Mouse (Mus musculus) cerebellum, postnatal 4 days (tissue): Measurements from ENCODE around the gene Adamts7.

Experiments
- DNase-seq, 2 experiments: peaks; one replicate each; pipeline ENCODE4 v3.0.0; 2022; ENCODE audit warnings: low spot score in 2 of 2, mixed read lengths in 1 of 2

The Adamts7 gene

DNA sequence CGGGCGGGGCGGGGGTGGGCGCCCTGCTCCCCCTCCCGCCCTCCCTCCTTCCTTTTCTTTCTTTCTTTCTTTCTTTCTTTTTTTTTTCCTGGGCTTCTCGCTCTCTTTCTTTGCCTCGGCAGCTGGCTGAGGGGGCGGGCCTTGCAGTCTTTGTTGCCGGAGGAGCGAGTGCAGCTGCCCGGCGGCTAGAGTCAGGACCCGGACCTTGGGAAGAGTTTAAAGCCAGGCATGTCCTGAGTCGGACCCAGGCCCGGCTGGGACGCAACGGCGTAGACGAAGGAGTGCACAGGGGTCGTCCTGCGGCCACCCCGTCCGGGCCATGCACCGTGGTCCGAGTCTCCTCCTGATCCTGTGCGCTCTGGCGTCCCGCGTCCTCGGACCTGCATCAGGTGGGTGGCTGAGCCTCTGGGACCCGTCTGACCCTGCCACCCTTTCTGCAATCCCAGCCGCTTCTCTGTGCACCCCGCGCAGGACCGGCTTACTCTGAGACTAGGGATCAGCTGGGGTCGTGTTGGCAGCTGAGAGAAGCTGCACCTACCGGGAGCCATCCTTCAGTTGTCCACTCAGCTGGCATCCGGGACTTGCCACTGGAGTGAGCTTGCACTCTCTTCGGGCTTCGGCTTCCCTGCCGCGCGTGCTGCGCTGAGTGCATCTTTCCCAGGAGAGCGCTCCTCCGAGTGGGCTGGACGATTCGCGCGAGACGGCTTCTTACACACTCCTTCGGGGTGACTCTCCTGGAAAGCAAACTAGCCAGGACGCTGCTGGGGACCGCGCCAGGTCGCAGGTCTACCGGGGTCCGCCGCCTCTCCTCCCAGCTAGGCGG, at the start of gene Adamts7:
Gene Adamts7 (plus strand): TSS at position 144 of the 823 bp plus-strand sequence.
- peak in 1 of 2 experiments; percentile 33 for DNase-seq

DNA sequence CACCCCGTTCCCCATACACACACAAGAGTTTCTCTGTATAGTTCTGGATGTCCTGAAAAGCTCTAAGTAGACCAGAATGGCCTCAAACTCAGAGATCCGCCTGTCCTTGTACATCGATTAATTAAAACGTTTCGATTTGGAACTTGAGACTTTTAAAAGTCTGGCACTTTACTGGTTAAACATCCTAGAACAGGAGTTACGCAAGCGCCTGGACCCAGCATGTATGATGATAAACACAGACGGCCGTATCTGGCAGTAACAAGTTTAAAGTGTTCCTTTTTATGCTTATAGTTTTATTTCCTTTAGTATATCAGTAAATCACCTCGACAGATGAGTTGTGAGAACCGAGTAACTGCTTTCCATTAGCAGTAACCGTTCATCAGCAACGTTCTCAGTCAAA, 49.7 kb upstream of the Adamts7 start:
- no peak for DNase-seq

DNA sequence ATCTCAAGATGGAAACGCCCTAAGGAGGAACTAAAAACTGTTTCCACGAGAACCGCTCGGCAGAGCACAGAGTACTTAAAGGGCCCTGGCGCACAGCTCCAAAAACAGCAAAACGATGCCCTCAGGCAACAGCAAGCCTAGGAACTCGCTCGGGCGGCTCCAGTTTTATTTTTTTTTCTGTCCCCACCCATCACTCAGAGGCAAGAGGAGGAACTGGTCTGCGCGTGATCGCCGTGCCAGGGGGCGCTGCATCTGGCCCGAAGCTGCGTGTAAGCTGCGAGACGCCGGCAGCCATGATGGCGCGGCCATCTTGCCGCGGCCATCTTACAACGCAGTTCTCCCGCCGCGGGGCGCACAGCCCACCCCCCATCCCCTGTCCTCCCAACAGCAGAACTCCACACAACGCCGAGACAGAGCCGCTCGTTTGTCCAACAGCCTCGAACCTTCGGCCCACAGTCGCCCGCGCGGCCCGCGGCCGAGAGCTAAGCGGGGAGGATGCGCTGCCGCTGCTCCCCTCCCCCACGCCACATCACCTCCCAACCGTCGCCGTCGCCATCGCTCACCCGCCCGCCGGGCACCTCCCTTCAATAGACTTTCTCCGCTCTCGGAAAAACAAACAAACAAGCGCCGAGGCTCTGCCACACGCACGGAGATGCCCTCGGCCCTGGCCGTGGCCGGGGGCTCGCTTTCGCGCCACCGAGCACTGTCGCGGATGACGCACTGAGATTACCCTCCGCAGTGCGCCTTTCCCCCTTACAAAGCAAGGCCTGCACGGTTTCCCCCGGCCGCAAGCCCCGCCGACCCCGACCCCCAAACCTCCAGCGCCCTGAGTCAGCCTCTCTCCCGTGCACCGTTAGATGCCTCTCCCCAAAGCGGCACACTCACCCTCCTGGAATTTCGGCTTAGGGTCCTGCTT, 49.0 kb upstream of the Adamts7 start:
- peak; percentile 66 to 86 for DNase-seq

DNA sequence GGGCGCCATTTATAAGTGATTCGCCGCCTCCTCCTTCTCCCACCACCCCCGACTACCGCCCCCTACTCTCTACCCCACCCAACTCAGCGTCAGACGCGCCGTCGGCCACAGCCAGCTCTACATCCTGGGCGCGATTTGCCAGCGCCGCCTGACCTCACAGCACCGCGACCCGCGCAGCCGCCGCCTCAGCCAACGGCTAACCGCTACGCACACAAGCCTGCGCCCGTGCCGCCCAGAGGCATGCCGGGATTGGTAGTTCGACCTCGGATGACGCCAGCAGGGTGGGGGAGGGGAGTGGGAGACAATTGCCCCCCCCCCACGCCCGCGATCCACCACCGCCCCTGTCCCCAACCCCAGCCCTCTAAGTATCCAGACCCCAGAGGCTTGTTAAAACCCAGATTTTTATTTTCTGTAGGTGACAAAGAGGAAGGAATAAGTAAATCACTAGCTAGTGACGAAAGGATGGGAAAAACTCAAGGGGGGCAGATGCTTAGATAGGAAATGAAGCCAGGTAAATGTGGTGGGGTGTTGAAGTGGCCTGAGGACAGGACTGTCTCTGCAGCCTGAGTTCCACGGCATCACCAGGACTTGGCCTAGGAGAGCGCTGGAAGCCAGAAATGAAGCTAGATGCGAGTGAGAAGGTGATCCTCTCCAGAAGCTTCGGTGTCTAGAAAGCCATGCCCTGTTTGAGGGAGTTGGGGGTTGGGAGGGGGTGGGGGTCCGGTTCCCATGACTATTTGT, 48.1 kb upstream of the Adamts7 start, which contains the start of gene Morf4l1:
Gene Morf4l1 (minus strand): TSS at position 208 of the 741 bp plus-strand sequence.
- DNase-seq: peak; percentile 98

DNA sequence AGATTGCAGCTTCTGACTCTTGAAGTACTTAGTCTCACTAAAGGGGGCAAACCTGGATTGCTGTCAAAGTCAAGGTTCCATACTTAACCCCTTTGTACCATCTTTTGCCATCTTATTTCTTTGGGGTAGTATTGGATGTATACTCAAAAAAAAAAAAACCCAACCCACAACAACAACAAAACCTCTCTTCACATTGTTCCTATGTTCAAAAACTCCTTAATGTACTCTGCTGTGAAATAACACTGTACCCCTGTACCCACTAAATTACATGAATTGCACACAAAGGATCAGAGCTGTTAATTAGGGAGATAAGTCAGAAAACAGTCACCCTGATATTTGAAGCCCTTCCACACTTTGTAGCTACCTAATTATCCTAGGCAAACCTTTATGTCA, 47.6 kb upstream of the Adamts7 start:
- DNase-seq: no peak

DNA sequence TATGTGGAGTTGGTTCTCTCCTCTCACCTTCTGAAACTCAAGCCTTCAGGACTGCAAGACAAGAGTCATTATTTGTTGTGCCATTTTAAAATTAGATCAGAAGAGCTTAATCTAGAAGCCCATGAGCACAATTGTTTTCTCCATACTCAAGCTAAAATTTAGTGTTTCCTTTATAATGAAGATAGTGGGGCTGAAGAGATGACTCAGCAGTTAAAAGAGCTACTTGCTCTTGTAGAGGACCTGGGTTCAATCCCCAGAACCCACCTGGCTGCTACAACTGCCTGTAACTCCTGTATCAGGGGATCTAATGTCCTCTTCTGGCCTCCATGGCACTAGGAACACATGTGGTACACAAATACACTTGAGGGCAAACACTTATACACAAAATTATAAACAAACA, 45.6 kb upstream of the Adamts7 start:
- no peak for DNase-seq

DNA sequence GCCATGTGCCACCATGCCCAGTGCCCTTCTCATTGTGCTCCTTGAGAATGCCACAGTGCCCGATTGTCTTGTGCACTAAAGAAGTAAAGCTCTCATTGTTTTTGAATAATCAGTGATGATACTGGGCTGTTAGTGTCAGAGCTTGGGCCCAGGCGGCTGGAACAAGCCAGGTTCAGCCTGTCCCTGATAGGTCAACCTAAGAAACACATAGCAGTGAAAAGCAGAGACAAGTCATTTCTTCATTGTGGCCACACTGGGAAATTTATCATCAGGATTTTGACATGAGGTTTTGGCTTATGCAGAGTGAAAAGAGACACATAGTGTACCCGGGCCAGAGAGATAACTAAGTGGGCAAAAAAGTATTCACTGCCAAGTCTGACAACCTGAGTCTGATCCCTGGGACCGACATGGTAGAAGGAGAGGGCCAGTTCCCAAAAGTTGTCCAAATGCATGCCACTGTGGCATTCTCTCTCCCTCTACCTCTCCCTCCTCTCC, 40.6 kb upstream of the Adamts7 start:
- no peak for DNase-seq

DNA sequence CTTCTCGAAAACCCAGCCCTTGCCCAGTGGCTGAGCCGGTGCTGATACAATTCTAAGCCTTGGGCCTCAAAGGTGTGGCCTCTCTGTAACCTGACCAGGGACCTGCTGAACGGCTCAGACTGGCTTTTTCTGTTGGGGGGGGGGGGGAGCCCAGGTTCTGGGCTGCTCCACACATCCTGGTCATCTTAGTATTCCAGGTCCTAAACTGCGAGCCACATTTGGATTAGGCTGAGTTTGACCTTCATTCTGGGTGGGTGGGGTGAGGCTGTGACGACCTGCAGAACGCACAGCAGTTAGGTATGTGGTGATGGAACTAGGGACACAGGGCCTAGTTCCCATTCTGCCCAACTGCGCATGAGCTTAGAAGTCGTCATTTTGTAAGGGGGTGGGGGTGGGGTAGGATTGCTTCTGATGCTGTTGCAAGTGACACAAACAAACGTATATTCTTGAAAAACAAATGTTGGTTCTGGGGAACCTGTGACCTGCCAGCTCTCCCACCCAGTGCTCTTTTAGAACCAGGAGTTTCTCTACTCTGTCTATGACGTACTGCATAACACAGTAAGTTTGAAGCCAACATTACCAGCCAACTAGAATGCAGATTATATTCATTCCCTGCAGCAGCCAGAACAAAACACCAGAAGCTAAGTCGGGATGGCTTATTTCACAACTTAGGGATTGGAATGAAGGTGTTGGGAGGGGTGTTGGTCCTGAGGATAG, 38.6 kb upstream of the Adamts7 start:
- no peak for DNase-seq

DNA sequence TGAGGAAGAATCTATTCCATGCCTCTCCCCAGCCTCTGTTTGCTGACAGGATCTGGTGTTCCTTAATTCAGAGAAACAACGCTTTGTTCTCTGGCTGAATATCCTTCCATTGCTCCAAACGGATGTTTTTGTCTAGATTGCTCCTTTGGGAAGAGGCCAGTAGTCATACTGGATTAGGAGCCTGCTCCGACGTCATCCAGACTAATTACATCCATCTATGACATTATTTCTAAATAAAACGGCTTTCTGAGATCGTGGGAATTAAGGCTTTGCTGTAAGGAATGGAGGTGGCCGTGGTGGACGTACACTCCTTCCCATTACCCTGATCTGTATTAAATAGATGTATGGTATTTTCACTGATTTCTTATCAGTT, 38.0 kb upstream of the Adamts7 start:
- no peak for DNase-seq

DNA sequence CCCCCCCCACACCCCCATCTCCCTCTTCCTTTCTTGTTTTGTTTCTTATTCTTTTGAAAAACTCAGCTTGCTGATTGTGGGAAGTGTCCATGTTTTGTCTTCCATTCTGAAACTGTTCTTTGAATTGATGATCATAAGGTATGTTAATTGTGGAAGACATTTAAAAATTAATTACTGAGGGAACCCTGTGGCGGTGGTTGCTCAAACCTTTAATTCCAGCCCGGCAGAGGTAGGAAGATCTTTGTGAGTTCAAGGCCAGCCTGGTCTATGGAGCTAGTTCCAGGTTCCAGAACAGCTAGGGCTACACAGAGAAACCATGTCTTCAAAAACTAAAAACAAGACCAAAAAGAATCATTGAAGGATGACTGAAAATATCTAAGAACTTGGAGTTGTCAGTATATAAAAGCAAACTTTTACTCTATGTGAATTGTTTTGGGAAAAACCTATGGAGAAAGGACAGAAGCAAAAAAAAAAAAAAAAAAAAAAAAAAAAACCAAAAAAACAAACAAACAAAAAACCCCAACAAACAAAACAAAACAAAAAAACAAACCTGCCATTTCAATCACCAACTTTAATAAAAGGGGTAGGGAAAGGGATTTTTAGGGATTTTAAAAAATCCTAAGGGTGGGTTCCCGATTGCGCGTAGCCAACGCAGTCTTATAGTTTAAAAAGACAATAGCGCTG, 37.3 kb upstream of the Adamts7 start:
- no peak for DNase-seq

DNA sequence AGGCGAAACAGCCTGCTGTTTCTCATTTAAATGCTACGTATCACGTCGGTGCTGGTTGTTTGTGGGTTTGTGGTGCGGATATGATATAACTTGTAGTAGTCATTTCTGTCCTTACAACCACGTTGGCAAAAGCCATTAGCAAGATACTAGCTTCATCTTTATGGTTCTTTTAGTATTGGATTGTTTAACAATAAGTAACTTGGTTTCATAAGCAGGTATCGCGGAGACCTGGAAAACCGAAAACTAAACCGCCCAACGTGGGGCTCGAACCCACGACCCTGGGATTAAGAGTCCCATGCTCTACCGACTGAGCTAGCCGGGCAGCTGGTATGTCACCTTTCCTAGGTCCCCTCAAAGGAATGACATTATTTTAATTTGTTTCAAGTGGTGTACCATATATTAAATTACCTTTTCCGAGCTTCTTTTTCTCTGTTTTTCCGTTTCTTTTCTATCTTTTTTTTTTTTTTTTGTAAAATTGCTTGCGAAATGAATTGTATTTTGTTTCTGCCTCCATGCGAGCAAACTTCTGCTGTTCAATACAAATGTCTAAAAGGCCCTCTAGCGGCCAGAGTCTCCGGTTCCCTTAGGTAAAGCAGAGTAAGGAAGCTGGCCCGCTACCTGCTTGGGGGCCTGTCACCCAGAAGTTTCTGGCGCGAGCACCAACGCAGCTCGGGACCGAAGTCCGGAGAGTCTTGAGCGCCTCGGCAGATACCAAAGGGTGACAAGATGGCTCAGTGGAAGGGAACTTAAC, 36.4 kb upstream of the Adamts7 start:
- DNase-seq: peak in 1 of 2 experiments; percentile 59

DNA sequence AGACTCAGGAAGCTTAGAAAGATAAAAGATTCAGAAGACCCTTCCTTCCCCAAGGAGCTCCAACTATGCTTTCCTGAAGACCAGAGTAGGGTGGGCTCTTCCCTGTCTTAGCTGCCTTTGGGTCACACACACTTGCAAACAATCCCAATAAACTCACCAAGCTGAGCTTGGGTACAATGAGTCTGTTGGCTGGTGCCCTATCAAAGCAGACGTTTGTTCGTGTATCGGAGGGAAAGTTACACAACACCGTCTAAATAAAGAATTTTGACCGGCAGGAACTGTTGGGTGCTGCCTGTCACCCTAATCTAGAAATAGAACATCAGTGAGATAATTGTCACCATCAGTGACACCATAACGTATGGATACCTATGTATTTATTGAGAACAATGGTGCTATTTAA, 35.7 kb upstream of the Adamts7 start:
- no peak for DNase-seq

DNA sequence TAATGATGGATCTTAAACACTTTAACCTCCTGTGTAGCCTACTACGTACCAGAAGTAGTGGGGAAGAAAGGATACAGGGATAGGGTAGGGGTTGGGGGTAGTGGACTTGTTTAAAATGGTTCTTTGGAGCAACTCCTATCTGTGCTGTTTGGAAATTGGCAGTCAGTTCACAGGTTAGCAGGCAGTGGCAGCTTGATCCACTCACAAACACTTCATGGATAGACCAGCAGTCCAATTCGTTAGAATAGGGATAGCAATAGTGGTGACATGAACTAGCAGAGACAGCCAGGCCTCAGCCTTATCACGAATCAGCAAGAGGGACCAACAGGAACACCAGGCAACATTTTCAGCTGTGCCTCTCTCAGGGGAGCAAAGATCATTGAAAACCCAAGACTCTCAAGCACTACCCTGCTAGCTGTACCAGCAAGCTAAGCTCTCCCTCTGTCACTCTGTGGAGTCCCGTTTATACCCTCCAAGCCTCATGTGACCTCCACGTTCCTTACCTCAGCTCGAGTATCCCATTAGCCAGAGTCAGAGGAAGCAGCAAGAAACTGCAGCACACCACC, 34.1 kb upstream of the Adamts7 start:
- no peak for DNase-seq

DNA sequence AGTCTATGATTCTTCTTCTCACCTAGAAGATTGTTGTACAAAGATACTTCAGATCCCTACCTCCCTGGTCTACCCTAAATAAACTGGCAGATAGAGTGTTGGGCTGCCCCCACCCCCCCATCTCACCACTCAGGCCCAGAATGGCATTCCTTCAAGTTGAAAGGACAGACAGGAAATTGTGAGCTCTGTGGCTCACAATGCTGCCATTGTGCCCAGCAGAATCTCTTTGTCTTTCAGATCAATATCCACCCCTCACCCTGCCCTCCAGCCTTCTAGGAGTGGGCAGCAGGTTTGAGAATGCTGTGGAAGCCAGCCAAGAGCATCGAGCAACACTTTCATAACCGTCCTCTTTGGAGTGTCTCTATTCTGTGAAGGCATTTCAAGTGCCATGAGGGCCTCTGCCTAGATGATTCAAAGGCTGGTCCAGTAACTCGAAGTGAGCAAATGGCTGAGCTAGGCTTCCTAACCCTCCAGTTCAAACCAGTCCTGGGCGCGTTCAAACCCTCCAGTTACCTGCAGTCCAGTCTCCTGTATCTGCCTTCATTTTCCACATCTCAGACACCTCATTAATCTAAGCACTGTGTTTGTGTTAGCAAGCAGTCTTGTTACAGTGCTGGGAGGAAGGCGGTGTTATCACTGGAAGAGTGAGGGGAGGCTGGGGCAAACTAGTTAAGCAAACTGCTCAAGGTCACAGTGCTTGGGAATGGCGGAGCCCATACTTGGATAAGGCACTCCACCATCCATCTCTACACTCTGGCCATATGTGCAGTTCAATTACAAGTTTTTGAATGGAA, 29.1 kb upstream of the Adamts7 start:
- no peak for DNase-seq

DNA sequence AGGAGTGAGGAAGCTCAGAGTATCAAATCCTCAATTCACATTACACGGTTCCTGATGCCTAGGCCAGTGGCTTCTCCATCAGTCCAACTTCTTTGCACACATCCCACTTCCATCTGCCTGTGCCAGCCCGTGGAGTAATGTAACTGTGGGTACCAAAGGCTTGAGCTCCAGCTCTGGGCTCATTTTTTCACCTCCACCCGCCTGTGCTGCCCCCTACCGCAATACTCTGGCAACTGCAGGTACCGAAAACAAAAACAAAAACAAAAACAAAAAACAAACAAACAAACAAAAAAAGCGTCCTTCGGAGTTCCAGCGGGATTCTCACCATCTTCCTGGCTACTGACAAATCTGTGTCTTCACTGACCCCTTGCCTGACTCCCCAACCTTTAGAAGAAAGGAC, 27.4 kb upstream of the Adamts7 start:
- DNase-seq: no peak

DNA sequence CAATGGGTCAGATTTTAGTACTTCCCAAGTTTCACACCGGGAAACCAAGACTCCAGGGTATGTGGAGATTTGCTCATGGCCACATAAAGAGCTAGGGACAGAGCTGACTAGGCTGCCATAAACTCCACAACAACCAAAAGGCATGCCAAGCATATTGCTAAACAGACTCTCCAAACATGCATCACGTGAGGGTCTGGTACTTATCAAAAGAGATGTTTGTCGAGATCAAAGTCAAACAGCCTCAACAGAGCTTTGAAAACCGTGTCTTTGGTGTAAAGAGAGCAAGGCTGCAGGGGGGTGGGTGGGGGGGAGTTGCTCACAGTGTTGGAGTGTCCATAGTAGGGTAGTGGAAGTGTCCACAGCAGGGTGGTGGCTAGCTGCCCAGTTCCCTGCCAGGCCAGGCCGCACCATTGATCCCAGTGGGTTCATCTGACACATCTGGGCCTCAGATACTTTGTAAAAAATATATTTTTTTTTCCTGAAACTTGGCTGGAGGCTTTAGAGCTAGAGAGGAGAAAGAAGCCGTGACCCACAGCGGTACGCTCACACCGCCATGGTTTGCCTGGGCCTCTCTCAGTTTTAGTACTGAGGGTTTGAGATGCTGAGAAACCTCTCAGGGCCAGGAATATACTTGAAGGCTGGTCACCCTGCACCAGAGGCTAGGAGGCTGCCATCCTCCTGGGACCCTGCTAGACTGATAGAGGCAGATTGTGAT, 26.7 kb upstream of the Adamts7 start:
- DNase-seq: no peak

DNA sequence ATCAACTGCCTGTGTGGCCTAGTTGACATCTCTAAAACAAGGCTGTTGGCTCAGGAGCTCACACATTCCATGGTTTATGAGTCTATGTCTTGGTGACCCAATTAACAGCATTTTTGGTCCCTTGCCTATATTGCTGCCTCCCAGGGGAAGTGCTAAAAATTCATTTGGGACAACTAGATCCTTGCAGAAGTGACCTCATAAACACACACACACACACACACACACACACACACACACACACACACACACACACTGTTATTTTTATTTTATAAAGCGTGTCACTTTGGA, 26.2 kb upstream of the Adamts7 start:
- no peak for DNase-seq

DNA sequence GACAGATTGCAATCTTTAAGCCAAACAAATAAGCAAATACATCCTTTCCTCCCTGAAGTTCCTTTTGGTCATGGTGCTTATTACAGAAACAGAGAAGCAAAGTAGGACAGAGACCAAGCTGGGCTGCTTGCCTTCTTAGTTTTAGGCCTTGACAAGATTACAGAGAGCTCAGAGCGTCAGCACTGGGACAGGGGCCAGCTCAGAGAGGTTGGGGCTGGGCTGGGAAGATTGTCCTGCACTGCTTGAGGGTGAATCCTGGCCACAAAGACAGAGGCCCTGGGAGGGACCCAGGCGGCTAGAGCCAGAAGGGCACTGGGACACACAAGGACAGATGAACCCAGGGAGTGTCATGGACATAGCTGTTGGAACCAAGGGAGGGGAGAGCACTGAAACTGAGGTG, 17.1 kb upstream of the Adamts7 start:
- no peak for DNase-seq
